Mouse (Mus musculus): ENCODE results near the gene Pkd1l2.

Pkd1l2 gene

DNA sequence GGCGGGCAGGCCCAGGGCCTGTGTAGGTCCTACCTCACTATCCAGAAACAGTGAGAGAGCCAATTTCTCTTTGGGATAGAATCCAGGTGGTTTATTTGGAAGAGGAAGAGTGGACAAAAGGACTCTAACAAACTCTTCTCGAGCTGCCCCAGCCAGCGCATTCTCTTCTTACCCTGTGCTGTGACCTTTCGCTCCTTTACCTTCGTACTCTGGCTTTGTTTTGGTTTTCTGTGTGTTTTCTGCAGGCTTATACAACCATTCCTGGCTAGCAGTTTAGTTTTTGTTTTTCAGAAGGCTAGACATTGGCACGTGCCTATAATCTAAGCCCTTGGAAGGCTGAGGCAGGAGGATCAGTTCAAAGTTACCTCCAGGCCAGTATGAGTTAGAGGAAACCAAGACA lies 112.7 kb downstream of the Pkd1l2 start:
- DNase-seq (ENCODE audit: low spot score) = no peak

DNA sequence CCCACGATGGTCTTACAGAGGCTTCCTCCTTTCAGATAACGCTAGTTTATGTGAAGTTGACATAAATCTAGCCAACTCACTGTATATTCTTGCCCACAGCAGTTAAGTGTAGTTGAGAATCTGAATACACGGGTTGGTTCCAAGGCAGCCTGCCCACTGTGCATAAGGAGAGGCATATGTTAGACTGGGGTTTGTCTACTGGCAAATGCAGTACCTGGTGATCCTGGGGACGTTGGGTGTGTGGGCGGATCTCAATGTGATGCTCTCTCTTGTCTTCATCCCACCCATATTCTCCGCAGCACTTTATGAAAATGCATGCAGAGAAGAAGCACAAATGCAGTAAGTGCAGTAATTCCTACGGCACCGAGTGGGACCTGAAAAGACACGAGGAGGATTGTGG lies 127.8 kb downstream of the Pkd1l2 start:
- no peak for DNase-seq (ENCODE audit: low spot score)

GRCm38 (mm10) chr8:116952428-116952827 lies 129.8 kb downstream of the Pkd1l2 start:
- peak; percentile 47 for DNase-seq (ENCODE audit: low spot score)

- no peak for DNase-seq (ENCODE audit: low spot score)
Measured at GRCm38 (mm10) chr8:116951778-116952177, 130.5 kb downstream of the Pkd1l2 start.

DNA sequence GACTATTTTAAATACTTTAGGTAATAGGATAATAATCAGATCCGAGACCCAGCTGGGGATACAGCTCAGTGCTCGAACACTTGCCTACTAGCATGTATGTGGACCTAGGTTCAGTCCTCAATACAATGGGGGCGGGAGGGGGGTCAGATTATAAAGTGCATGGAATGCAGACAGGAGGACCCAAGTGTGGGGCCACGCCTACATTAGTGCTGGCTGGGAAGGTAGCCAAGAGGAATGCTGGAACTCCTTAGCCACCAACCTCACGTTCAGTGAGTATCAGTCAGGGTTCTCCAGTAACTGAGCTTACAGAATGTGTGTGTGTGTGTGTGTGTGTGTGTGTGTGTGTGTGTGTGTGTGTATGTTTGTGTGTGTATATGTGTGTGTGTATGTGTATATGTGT lies 130.9 kb downstream of the Pkd1l2 start:
- DNase-seq (ENCODE audit: low spot score) = no peak

DNA sequence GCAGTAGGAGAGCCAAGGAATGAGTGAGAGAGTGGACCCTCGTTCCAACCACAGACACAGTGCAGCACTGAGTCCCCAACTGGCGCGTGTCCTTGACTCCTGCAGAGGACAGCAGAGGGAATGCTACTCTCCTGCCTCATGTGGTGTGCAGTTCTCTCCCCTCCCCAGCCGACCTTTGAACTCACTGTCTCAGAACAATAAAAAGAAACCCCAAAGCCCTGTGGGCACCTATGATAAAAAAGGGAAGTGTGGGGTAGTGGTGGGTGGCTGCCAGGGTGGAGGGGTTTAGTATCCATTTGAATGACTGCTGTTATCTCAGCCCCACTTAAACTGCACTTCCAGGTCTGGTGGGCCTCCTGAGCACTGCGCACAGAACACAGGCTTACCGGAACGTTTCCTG lies 134.7 kb downstream of the Pkd1l2 start:
- no peak for DNase-seq (ENCODE audit: low spot score)

GRCm38 (mm10) chr8:116946851-116947250 lies 135.4 kb downstream of the Pkd1l2 start:
- DNase-seq (ENCODE audit: low spot score) = no peak

GRCm38 (mm10) chr8:116946268-116946838 lies 135.9 kb downstream of the Pkd1l2 start:
- peak; percentile 59 for DNase-seq (ENCODE audit: low spot score)
